Mouse (Mus musculus): Measurements from ENCODE around the gene Mmgt2. TPM values are rescaled to one million over a fixed set of nuclear protein-coding genes. Genes with fewer than 3 reads are reported as not detected.

Gene Mmgt2
- 21.6 TPM in 2 replicates for polyA plus RNA-seq (2014; fragmentation: Nextera tagmentation; extraction: Ambion mirVana)

- H3K27ac ChIP-seq (replicated peaks; ENCODE audit: low read depth, low read length), result peak within 1 kb of the TSS; percentile 63
- H3K9me3 ChIP-seq (ENCODE audit: control insufficient read depth, low read length), result no peaks in the 10 kb centered on the region
- peak within 1 kb of the TSS; percentile 96 for H3K4me2 ChIP-seq (ENCODE audit: low read length)
- DNase-seq (peak; percentile 95), ATAC-seq (ENCODE audit: low FRiP score, low TSS enrichment) (peak; percentile 86)
- H3K9ac ChIP-seq (replicated peaks; ENCODE audit: low read length), result peak within 1 kb of the TSS; percentile 85
- WGBS, result under 1% methylated on average over 38 of the region's 53 CpGs
- H3K27me3 ChIP-seq (ENCODE audit: control insufficient read depth, insufficient read depth, low read length), result no peaks in the 10 kb centered on the region
- H3K4me1 ChIP-seq (ENCODE audit: control insufficient read depth, insufficient read depth, low read length), result peaks cover 33% of the 10 kb centered on the region
- H3K4me3 ChIP-seq (replicated peaks; ENCODE audit: low read depth, low read length), result peak within 1 kb of the TSS; percentile 77
- H3K36me3 ChIP-seq (ENCODE audit: control insufficient read depth, insufficient read depth, low read length), result no peaks in the 10 kb centered on the region
Observed at GRCm38 (mm10) chr11:62648591-62649391, at the start of gene Mmgt2. Gene Mmgt2 (plus strand): TSS chr11:62648664.

GRCm38 (mm10) chr11:62601732-62602618, 46.5 kb upstream of the Mmgt2 start:
- WGBS, result 12% methylated on average over 17 of the region's 17 CpGs
- DNase-seq, result no peak
- peaks cover 35% of the 10 kb centered on the region for H3K4me1 ChIP-seq (ENCODE audit: control insufficient read depth, insufficient read depth, low read length)
- ATAC-seq (ENCODE audit: low FRiP score, low TSS enrichment), result 0 out of 2 replicates have a peak, but pooled peaks have one; percentile 6
- H3K27me3 ChIP-seq (ENCODE audit: control insufficient read depth, insufficient read depth, low read length), result no peaks in the 10 kb centered on the region
- peak overlapping the region; percentile 93 for H3K27ac ChIP-seq (replicated peaks; ENCODE audit: low read depth, low read length)
- H3K9ac ChIP-seq (replicated peaks; ENCODE audit: low read length), result peak overlapping the region; percentile 66
- peak overlapping the region; percentile 92 for H3K4me3 ChIP-seq (replicated peaks; ENCODE audit: low read depth, low read length)
- peaks cover 34% of the 10 kb centered on the region for H3K36me3 ChIP-seq (ENCODE audit: control insufficient read depth, insufficient read depth, low read length)
- no peaks in the 10 kb centered on the region for H3K9me3 ChIP-seq (ENCODE audit: control insufficient read depth, low read length)
- peak overlapping the region; percentile 95 for H3K4me2 ChIP-seq (ENCODE audit: low read length)

- peaks cover 37% of the 10 kb centered on the region for H3K4me1 ChIP-seq (ENCODE audit: control insufficient read depth, insufficient read depth, low read length)
Observed at GRCm38 (mm10) chr11:62602619-62603311, 45.7 kb upstream of the Mmgt2 start.

GRCm38 (mm10) chr11:62603312-62604056, 45.0 kb upstream of the Mmgt2 start:
- WGBS, result 1% methylated on average over 13 of the region's 13 CpGs
- ATAC-seq (ENCODE audit: low FRiP score, low TSS enrichment) (no peak), DNase-seq (peak; percentile 42)
- H3K4me2 ChIP-seq (ENCODE audit: low read length), result peak overlapping the region; percentile 95
- no peaks in the 10 kb centered on the region for H3K9me3 ChIP-seq (ENCODE audit: control insufficient read depth, low read length)
- H3K4me3 ChIP-seq (replicated peaks; ENCODE audit: low read depth, low read length), result peak overlapping the region; percentile 92
- peaks cover 37% of the 10 kb centered on the region for H3K4me1 ChIP-seq (ENCODE audit: control insufficient read depth, insufficient read depth, low read length)
- H3K27ac ChIP-seq (replicated peaks; ENCODE audit: low read depth, low read length), result peak overlapping the region; percentile 93
- H3K9ac ChIP-seq (replicated peaks; ENCODE audit: low read length), result peak overlapping the region; percentile 96
- H3K27me3 ChIP-seq (ENCODE audit: control insufficient read depth, insufficient read depth, low read length), result no peaks in the 10 kb centered on the region
- peaks cover 46% of the 10 kb centered on the region for H3K36me3 ChIP-seq (ENCODE audit: control insufficient read depth, insufficient read depth, low read length)

More at GRCm38 (mm10) chr11:62602619-62603311, 45.7 kb upstream of the Mmgt2 start:
- H3K4me3 ChIP-seq (replicated peaks; ENCODE audit: low read depth, low read length), result peak overlapping the region; percentile 92
- H3K9ac ChIP-seq (replicated peaks; ENCODE audit: low read length), result peak overlapping the region; percentile 96
- under 1% methylated on average over 58 of the region's 58 CpGs for WGBS
- ATAC-seq (ENCODE audit: low FRiP score, low TSS enrichment), result peak; percentile 95
- peak overlapping the region; percentile 93 for H3K27ac ChIP-seq (replicated peaks; ENCODE audit: low read depth, low read length)
- H3K9me3 ChIP-seq (ENCODE audit: control insufficient read depth, low read length), result no peaks in the 10 kb centered on the region
- no peaks in the 10 kb centered on the region for H3K27me3 ChIP-seq (ENCODE audit: control insufficient read depth, insufficient read depth, low read length)
- peak; percentile 100 for DNase-seq
- peak overlapping the region; percentile 95 for H3K4me2 ChIP-seq (ENCODE audit: low read length)
- H3K36me3 ChIP-seq (ENCODE audit: control insufficient read depth, insufficient read depth, low read length), result peaks cover 42% of the 10 kb centered on the region

GRCm38 (mm10) chr11:62604123-62604706, 44.2 kb upstream of the Mmgt2 start:
- no peaks in the 10 kb centered on the region for H3K27me3 ChIP-seq (ENCODE audit: control insufficient read depth, insufficient read depth, low read length)
- ATAC-seq (ENCODE audit: low FRiP score, low TSS enrichment) (no peak), DNase-seq (no peak)
- peaks cover 53% of the 10 kb centered on the region for H3K36me3 ChIP-seq (ENCODE audit: control insufficient read depth, insufficient read depth, low read length)
- whole genome bisulfite sequencing, result 10% methylated on average over 5 of the region's 5 CpGs
- H3K4me2 ChIP-seq (ENCODE audit: low read length), result peak overlapping the region; percentile 95
- H3K9me3 ChIP-seq (ENCODE audit: control insufficient read depth, low read length), result no peaks in the 10 kb centered on the region
- H3K4me1 ChIP-seq (ENCODE audit: control insufficient read depth, insufficient read depth, low read length), result peaks cover 37% of the 10 kb centered on the region
- H3K4me3 ChIP-seq (replicated peaks; ENCODE audit: low read depth, low read length), result peak overlapping the region; percentile 92
- H3K27ac ChIP-seq (replicated peaks; ENCODE audit: low read depth, low read length), result no peak overlapping the region
- peak overlapping the region; percentile 25 for H3K9ac ChIP-seq (replicated peaks; ENCODE audit: low read length)

GRCm38 (mm10) chr11:62604886-62605618, 43.4 kb upstream of the Mmgt2 start:
- peak overlapping the region; percentile 37; the same call in 1 of the 2 replicates for H3K27ac ChIP-seq (replicated peaks; ENCODE audit: low read depth, low read length)
- WGBS, result 28% methylated on average over 3 of the region's 3 CpGs
- DNase-seq (no peak), ATAC-seq (ENCODE audit: low FRiP score, low TSS enrichment) (no peak)
- peaks cover 37% of the 10 kb centered on the region for H3K4me1 ChIP-seq (ENCODE audit: control insufficient read depth, insufficient read depth, low read length)
- H3K9ac ChIP-seq (replicated peaks; ENCODE audit: low read length), result peak overlapping the region; percentile 43
- H3K36me3 ChIP-seq (ENCODE audit: control insufficient read depth, insufficient read depth, low read length), result peaks cover 55% of the 10 kb centered on the region
- no peaks in the 10 kb centered on the region for H3K27me3 ChIP-seq (ENCODE audit: control insufficient read depth, insufficient read depth, low read length)
- H3K9me3 ChIP-seq (ENCODE audit: control insufficient read depth, low read length), result no peaks in the 10 kb centered on the region
- peak overlapping the region; percentile 95 for H3K4me2 ChIP-seq (ENCODE audit: low read length)
- peak overlapping the region; percentile 92 for H3K4me3 ChIP-seq (replicated peaks; ENCODE audit: low read depth, low read length)

DNA sequence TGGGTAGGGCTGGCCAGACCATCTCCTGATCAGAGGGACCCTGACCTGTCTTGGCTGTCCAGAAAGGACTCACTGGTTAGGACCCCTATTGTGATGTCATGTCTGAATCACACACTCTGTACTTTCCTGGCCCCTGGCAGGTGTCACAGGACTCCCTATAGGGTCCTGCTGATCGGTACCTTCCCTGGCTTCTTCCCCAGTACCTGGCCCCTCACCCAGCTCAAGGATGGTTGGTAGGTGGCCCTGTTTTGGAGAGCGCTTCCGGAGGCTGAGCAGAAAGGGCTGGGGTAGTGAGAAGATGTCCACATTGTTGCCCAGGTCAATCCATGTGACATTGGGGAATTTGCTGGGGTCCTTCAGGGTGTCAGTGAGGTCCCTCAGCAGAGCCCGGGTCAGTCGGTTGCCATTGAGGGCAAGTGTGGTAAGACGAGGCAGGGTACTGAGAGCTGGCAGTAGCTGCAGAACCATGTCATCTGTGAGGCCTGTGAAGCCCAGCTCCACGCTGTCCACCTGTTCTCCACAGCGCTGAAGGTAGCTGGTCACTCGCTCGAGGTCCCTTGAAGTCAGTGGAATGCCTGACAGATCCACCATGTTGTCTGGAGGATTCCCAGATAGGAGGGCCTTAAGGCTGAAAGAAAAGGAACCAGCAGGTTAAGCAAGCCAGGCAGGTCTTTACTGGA, 42.7 kb upstream of the Mmgt2 start:
- H3K9ac ChIP-seq (replicated peaks; ENCODE audit: low read length), result peak overlapping the region; percentile 43
- ATAC-seq (ENCODE audit: low FRiP score, low TSS enrichment), result no peak
- peak overlapping the region; percentile 37; the same call in 1 of the 2 replicates for H3K27ac ChIP-seq (replicated peaks; ENCODE audit: low read depth, low read length)
- DNase-seq, result no peak
- no peaks in the 10 kb centered on the region for H3K9me3 ChIP-seq (ENCODE audit: control insufficient read depth, low read length)
- peak overlapping the region; percentile 95 for H3K4me2 ChIP-seq (ENCODE audit: low read length)
- peaks cover 55% of the 10 kb centered on the region for H3K36me3 ChIP-seq (ENCODE audit: control insufficient read depth, insufficient read depth, low read length)
- no peaks in the 10 kb centered on the region for H3K27me3 ChIP-seq (ENCODE audit: control insufficient read depth, insufficient read depth, low read length)
- 42% methylated on average over 10 of the region's 10 CpGs for WGBS
- H3K4me3 ChIP-seq (replicated peaks; ENCODE audit: low read depth, low read length), result peak overlapping the region; percentile 92
- H3K4me1 ChIP-seq (ENCODE audit: control insufficient read depth, insufficient read depth, low read length), result peaks cover 37% of the 10 kb centered on the region

All from midbrain, embryonic 14.5 days (tissue).